Mouse (Mus musculus): ENCODE measurements around the gene Rhox12.

Gene Rhox12

GRCm38 (mm10) chrX:38110807-38111206 is at the start of gene Rhox12:
Gene Rhox12 (minus strand): TSS chrX:38110907.
- DNase-seq (ENCODE audit: low spot score) = no peak

- DNase-seq (ENCODE audit: low spot score) = no peak
Measured at GRCm38 (mm10) chrX:38159097-38159496, 48.4 kb upstream of the Rhox12 start.

GRCm38 (mm10) chrX:38121478-38121877 is 10.8 kb upstream of the Rhox12 start:
- no peak for DNase-seq (ENCODE audit: low spot score)

GRCm38 (mm10) chrX:38120982-38121381 is 10.3 kb upstream of the Rhox12 start, which contains the start of gene Rhox13:
Gene Rhox13 (plus strand): TSS chrX:38121219.
- no peak for DNase-seq (ENCODE audit: low spot score)

GRCm38 (mm10) chrX:38085041-38085440 is 25.7 kb downstream of the Rhox12 start, which contains the start of gene Rhox11:
Gene Rhox11 (minus strand): TSS chrX:38085141.
- no peak for DNase-seq (ENCODE audit: low spot score)

- DNase-seq (ENCODE audit: low spot score) = peak; percentile 51
Measured at GRCm38 (mm10) chrX:38084226-38084625, 26.5 kb downstream of the Rhox12 start.

GRCm38 (mm10) chrX:38066175-38066574 is 44.5 kb downstream of the Rhox12 start, which contains the start of gene Rhox10:
Gene Rhox10 (plus strand): TSS chrX:38066475.
- DNase-seq (ENCODE audit: low spot score) = no peak

- peak; percentile 34 for DNase-seq (ENCODE audit: low spot score)
Measured at GRCm38 (mm10) chrX:38061544-38061943, 49.2 kb downstream of the Rhox12 start.
